Mouse (Mus musculus): Measurements from ENCODE around the gene Shmt1.

DNA sequence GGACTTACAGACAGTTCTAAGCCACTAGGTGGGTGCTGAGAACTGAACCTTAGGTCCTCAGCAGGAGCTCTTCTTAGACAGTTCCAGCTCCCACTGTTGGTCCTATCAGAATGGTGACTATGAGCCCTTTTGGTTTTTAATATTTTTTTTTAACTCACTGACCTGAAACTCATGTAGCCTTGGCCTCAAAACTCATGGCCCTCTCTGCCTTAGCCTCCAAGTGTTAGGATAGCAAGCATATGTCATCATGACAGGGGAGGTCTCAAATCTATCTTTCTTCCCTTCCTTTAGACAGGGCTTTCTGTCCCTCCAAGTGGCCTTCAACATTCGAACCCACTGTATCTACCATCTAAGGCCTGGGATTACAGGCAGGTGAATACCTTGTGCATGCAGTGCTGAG, 10.6 kb downstream of the Shmt1 start:
- TF ChIP-seq GATA1 (IDR thresholded peaks at IDR 0.05; ENCODE audit: borderline replicate concordance, low read length) (no peak), CTCF (IDR thresholded peaks at IDR 0.05; ENCODE audit: low read depth, low read length) (no peak), TAL1 (conservative IDR thresholded peaks at IDR 0.05; ENCODE audit: low read depth, low read length) (no peak), POLR2AphosphoS5 (IDR thresholded peaks at IDR 0.05; ENCODE audit: insufficient replicate concordance, low read depth, low read length) (no peak)
